Mouse (Mus musculus): ENCODE data around the gene Zscan5b.
"Not testable (repeated sequence)": the region's sequence is repeated elsewhere in the genome, so short reads cannot be mapped to it uniquely, and the experiment has no call there.

Gene Zscan5b

DNA sequence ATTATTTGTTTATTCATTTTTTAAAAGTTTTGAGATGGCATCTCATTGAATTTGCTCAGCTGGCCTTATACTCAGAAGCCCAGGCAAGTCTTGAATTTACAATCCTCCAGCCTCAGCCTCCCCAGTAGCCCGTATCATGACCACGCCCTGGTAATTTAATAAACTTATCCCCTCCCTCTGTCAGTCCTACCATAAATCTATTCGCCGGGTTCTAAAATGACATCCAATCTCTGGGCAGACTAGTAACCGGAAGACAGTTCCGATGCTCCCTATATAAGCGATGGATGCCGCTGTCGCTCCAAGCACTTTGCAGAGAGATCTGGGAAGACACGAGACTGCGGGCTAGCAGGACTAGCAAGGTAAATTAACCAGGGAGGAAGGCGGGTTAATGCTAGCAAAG lies at the start of gene Zscan5b:
TSS of gene Zscan5b (plus strand) at position 301 of the 400 bp plus-strand sequence.
- no peak for DNase-seq (ENCODE audit: low read depth)

GRCm38 (mm10) chr7:6172674-6173244 lies 49.3 kb upstream of the Zscan5b start:
- peak; percentile 61 for DNase-seq (ENCODE audit: low read depth)

DNA sequence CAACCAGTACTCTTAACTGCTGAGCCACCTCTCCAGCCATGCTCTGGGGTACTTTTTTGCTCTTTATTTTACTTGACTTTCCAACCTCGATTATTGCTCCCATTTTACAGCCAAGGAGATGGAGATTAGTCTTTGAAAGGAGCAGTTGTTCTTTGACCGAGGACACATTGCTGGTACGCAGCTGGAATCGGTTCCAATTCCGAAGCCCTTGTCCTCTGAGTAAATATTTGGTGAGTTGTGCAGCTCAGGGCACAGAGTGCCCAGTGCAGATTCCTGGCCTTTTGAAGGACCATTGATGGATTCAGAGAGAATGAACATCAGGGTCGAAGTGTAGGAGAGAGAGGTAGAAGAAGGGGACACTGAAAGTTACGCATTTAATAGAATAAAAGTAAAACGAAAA lies 48.2 kb upstream of the Zscan5b start:
- no peak for DNase-seq (ENCODE audit: low read depth)

- peak; percentile 58 for DNase-seq (ENCODE audit: low read depth)
Observed at GRCm38 (mm10) chr7:6174365-6174987, 47.6 kb upstream of the Zscan5b start.

GRCm38 (mm10) chr7:6179013-6179412 lies 43.1 kb upstream of the Zscan5b start:
- DNase-seq (ENCODE audit: low read depth), result no peak

DNA sequence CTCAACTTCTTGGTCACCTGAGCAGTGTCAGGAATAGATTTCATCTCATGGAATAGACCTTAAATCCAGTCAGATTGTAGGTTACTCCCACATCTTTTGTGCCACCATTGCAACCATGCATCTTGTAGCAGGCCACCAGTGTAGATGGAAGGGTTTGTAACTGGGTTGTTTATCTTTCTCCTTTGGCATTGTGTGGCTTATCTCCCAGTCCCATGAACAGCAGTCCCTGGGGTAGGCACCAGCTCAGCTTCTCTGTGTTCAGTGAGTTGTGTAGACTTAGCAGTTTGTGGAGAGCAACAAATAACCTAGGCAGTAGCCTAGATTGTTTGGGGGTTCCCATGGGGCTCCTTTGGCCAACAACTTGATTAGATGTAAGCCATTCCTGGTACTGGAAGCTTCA lies 39.2 kb upstream of the Zscan5b start:
- no peak for DNase-seq (ENCODE audit: low read depth)

DNA sequence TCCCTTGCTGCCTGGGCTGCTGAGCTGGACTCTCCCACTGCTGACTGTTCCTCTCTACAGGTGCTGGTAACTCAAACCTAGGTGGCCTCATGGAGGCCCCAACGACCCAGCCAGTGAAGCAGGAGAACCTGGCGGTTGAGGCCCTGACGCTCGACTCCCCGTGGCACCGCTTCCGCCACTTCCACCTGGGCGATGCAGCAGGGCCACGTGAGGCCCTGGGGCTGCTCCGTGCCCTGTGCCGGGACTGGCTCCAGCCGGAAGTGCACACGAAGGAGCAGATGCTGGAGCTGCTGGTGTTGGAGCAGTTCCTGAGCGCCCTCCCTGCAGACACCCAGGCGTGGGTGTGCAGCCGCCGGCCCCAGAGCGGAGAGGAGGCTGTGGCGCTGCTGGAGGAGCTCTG lies 38.3 kb upstream of the Zscan5b start:
- DNase-seq (ENCODE audit: low read depth), result no peak

- no peak for DNase-seq (ENCODE audit: low read depth)
Observed at GRCm38 (mm10) chr7:6184521-6184920, 37.6 kb upstream of the Zscan5b start.

DNA sequence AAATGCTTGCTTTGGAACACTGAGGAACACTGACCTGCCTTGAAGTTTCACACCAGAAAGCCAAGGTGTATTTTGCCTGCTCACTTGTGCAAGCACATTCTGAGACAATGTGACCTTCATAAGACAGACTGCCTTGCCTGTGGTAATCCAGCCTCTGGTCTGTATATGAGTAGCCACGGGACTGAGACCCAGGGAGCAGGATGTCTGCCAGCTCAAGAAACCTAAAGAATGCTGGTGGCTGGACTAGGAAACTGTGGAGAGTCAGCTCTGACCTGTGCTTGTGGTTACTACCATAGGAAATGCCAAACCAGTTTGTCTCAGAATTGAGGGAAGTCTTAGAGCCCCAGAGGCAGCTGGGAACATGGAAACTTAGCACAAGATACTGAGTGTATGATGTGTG lies 36.7 kb upstream of the Zscan5b start:
- DNase-seq (ENCODE audit: low read depth), result no peak

- no peak for DNase-seq (ENCODE audit: low read depth)
Observed at GRCm38 (mm10) chr7:6186176-6186575, 35.9 kb upstream of the Zscan5b start.

DNA sequence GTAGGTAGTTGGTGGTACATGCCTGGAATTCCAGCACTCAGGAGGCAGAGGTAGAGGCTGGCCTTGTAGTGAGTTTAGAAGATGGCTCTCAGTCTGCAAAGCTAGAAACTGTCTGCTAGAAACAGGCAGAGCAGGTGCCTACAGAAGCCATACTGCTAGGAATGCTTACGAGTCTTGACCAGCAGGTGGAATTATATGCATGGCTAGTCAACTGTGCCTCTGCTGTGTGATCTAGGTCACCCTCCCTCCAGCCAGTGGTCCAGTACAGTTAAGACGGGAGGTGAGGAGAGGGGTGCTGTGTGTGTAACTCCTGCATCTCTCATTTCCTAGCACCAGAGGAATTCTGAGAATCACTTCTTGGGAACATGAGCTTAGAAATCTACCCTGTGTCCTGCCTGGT lies 35.3 kb upstream of the Zscan5b start:
- DNase-seq (ENCODE audit: low read depth), result no peak

- DNase-seq (ENCODE audit: low read depth), result no peak
Observed at GRCm38 (mm10) chr7:6189542-6189941, 32.5 kb upstream of the Zscan5b start.

- peak; percentile 81 for DNase-seq (ENCODE audit: low read depth)
Observed at GRCm38 (mm10) chr7:6191376-6191775, 30.7 kb upstream of the Zscan5b start.

- peak; percentile 63 for DNase-seq (ENCODE audit: low read depth)
Observed at GRCm38 (mm10) chr7:6194129-6194528, 27.9 kb upstream of the Zscan5b start.

GRCm38 (mm10) chr7:6195777-6196176 lies 26.3 kb upstream of the Zscan5b start:
- peak; percentile 37 for DNase-seq (ENCODE audit: low read depth)

- DNase-seq (ENCODE audit: low read depth), result no peak
Observed at GRCm38 (mm10) chr7:6196790-6197189, 25.3 kb upstream of the Zscan5b start, which contains the start of gene Galp. Gene Galp (plus strand): TSS chr7:6197090.

DNA sequence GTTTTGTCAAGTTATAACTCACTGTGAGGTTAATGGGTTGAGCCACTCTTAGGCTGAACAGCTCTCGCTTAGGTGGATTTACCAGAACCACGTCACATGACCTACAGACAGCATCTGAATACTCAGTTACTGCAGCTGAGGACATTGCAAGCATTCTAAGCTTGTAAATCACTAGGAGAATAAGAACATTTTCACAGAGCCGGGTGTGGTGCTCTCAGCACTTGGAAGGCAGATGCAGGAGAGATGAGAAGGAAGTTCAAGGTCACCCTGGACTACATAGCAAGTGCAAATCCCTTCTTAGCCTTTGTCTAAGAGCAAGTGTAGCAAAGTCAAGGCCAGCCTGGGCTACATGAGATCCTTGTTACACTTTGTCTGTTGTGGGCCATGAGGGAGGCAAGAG lies 17.9 kb upstream of the Zscan5b start:
- no peak for DNase-seq (ENCODE audit: low read depth)

- peak; percentile 42 for DNase-seq (ENCODE audit: low read depth)
Observed at GRCm38 (mm10) chr7:6213144-6213543, 8.9 kb upstream of the Zscan5b start.

DNA sequence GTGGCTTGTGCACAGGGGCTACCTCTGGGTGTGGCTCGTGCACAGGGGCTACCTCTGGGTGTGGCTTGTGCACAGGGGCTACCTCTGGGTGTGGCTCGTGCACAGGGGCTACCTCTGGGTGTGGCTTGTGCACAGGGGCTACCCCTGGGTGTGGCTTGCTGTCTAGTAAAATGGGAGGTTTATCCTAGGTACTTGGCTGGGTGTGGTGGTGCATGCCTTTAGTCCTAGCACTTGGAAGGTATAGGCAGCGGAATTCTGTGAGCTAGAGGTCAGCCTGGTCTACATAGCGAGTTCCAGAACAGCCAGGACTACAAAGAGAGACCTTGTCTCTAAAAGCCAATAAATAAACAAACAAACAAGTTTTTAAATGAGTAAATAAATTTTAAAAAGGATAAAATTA lies 7.4 kb upstream of the Zscan5b start:
- DNase-seq (ENCODE audit: low read depth), result not testable (repeated sequence)

DNA sequence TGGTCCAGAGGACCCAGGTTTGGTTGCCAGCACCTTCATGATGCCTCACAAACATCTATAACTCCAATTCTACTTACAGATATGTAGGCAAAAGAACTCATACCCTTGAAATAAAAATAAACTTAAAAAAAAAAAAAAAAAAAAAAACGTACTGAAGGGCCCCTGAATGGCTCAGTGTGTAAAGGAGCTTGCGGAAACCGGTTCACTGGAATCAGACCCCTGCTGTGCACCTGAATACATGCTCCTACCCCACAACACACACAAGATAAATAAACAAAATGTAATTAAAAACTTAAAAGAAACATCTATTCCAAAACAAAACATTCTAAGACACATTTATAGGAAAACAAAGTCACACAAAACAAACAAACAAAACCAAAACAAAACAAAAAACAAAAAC lies 1.9 kb upstream of the Zscan5b start:
- DNase-seq (ENCODE audit: low read depth), result no peak

DNA sequence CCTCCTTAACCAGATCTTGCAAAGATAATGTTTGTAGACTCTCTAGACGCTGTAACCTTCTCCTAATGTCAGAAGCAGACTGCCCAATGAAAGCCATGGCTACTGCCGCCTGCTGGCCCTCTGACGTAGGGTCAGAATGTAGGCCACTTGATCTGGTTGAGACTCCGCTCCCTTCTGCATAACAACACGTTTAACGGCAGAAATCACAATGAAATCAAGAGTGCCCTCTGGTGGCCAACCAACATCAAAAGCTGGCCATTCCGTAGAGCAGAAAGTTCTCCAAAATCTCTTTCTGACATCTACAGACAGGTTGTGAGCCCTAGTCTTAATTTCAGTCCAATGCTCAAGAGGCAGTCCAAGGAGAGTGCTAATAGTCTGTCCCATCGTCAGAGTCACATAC lies 6.4 kb downstream of the Zscan5b start:
- DNase-seq (ENCODE audit: low read depth), result peak; percentile 53

DNA sequence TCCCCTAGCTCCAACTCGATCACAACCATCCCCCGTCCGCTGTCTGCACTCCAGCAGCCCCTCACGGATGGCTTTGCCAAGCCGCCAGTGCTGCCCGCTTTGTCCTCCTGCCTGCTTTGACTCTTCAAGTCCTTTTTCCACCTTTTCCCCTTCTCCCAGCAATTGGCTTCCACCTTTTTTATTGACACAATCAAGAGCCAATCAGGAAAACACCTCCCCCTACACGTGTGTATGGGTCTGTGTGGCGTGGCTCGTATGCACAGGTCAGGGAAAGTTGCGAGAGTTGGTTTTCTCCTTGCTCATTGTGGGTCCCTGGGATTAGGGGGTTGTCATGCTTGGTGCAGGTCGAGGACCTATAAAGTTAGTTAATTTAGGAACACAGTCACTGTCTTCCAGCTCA lies 17.7 kb downstream of the Zscan5b start:
- no peak for DNase-seq (ENCODE audit: low read depth)

DNA sequence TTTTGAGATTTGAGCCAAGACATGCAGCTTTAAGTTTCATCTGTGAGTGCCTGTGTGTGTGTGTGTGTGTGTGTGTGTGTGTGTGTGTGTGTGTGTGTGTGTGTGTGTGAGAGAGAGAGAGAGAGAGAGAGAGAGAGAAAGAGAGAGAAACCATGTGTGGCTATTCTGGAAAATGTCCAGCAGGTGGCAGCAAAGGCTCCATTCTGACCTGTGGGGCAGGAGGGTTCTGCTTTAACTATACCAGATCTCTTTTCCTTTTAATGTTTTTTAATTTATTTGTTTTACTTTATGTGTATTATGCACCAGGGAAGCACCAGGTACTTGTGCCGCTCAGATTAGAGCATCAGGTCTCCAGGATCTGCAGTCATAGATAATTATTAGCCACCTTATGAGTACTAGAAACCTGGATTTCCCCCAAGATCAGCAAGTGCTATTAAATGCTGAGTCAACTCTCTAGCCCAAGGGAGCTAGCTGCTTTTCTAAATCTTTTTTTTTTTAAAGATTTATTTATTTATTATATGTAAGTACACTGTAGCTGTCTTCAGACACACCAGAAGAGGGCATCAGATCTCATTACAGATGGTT lies 18.9 kb downstream of the Zscan5b start:
- DNase-seq (ENCODE audit: low read depth), result peak; percentile 60

Data from 416B (cell line).